Mouse (Mus musculus): ENCODE results near the gene Gm20388. TPM values are rescaled to one million over a fixed set of nuclear protein-coding genes. Genes with fewer than 3 reads are reported as not detected.

Gm20388 gene
- polyA plus RNA-seq, 2 experiments = 8.5 TPM; not detected in 1

DNA sequence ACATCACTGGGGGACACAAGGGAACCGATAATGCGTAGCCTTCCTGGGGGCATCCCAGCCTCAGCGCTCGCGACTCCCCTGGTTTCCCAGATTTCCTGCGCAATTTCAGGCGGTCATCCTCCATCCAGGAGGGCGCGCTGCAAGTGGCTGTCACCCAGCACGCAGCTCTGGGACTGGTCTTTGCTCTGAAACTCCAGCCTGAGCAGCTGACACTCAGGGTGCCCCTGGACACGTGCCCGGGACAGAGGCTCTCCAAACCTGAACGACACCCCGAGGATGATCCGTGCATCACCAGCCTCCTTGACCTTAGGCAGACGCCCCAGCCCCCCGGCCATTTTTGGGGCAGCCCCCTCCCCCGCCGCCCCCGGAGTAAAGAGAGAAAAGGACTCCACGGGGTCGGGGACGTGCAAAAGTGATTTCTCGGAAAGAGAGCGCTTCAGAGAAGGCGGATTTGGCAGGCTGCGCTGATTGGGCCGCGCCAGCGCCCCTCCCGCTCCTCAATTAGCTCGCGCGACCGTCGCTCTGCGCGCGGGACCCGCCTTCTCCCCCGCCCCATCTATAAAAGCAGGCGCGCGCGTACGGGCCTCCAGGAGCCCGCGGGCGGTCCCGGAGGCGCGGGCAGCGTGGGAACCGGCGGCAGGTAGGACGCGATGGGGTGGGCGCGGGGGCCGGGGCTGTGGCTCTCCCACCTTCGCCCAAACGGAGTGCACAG is 825.3 kb downstream of the Gm20388 start, which contains the start of gene Irf8:
Irf8 (plus strand) TSS at position 589 of the 712 bp plus-strand sequence.
- DNase-seq (ENCODE audit: low read depth in 3 of 3, low spot score in 3 of 3) (peak in 2 of 3 experiments; percentile 37 to 40), ATAC-seq (ENCODE audit: insufficient read depth) (peak; percentile 79)
- Histone ChIP-seq H3K36me3 (replicated peaks; ENCODE audit: control insufficient read depth, insufficient read depth, low read depth) (no peaks in the 10 kb centered on the region), H3K27me3 (ENCODE audit: control insufficient read depth, insufficient read depth, low read length) (peaks cover 20% of the 10 kb centered on the region), H3K9me3 (ENCODE audit: control insufficient read depth, low read length) (no peaks in the 10 kb centered on the region), H3K27ac (no peak within 1 kb of the TSS), H3K4me3 (ENCODE audit: insufficient read depth in 1 of 2, low read depth in 2 of 2, low read length in 2 of 2) (peak within 1 kb of the TSS; percentile 44 to 52), H3K4me1 (replicated peaks; ENCODE audit: control insufficient read depth in 2 of 2, insufficient read depth in 2 of 2, low read length in 1 of 2) (no peaks in the 10 kb centered on the region), H3K4me2 (ENCODE audit: low read depth) (peak within 1 kb of the TSS; percentile 61), H3K9ac (replicated peaks) (no peak within 1 kb of the TSS)
- WGBS (ENCODE audit: insufficient replicate concordance) = 1% methylated on average over 62 of the region's 62 CpGs
- TF ChIP-seq CTCF (IDR thresholded peaks at IDR 0.05; ENCODE audit: low read depth) = no peak
- TF ChIP-seq EP300 (IDR thresholded peaks at IDR 0.05; ENCODE audit: low read depth) = no peak

GRCm38 (mm10) chr8:120736486-120736885 is 825.8 kb downstream of the Gm20388 start:
- ATAC-seq (ENCODE audit: insufficient read depth) (no peak; the same call in 1 of the 2 replicates), DNase-seq (ENCODE audit: low read depth in 3 of 3, low spot score in 3 of 3) (no peak)
- H3K4me2 ChIP-seq (ENCODE audit: low read depth) = peak overlapping the region; percentile 61
- H3K4me1 ChIP-seq (replicated peaks; ENCODE audit: control insufficient read depth in 2 of 2, insufficient read depth in 2 of 2, low read length in 1 of 2) = no peaks in the 10 kb centered on the region
- H3K27ac ChIP-seq = no peak overlapping the region
- 4% methylated on average over 11 of the region's 11 CpGs for WGBS (ENCODE audit: insufficient replicate concordance)
- peaks cover 20% of the 10 kb centered on the region for H3K27me3 ChIP-seq (ENCODE audit: control insufficient read depth, insufficient read depth, low read length)
- no peak overlapping the region for H3K9ac ChIP-seq (replicated peaks)
- no peaks in the 10 kb centered on the region for H3K9me3 ChIP-seq (ENCODE audit: control insufficient read depth, low read length)
- TF ChIP-seq EP300 (IDR thresholded peaks at IDR 0.05; ENCODE audit: low read depth) = no peak
- TF ChIP-seq CTCF (IDR thresholded peaks at IDR 0.05; ENCODE audit: low read depth) = no peak
- peak overlapping the region; percentile 44 to 52 for H3K4me3 ChIP-seq (ENCODE audit: insufficient read depth in 1 of 2, low read depth in 2 of 2, low read length in 2 of 2)
- H3K36me3 ChIP-seq (replicated peaks; ENCODE audit: control insufficient read depth, insufficient read depth, low read depth) = no peaks in the 10 kb centered on the region

- Histone ChIP-seq H3K4me3 (ENCODE audit: insufficient read depth in 1 of 2, low read depth in 2 of 2, low read length in 2 of 2) (peak overlapping the region; percentile 16 to 44; a peak in 3 of 4 replicates), H3K4me2 (ENCODE audit: low read depth) (peak overlapping the region; percentile 61), H3K36me3 (replicated peaks; ENCODE audit: control insufficient read depth, insufficient read depth, low read depth) (no peaks in the 10 kb centered on the region), H3K4me1 (replicated peaks; ENCODE audit: control insufficient read depth in 2 of 2, insufficient read depth in 2 of 2, low read length in 1 of 2) (no peaks in the 10 kb centered on the region), H3K27me3 (ENCODE audit: control insufficient read depth, insufficient read depth, low read length) (peaks cover 20% of the 10 kb centered on the region), H3K9me3 (ENCODE audit: control insufficient read depth, low read length) (no peaks in the 10 kb centered on the region), H3K27ac (no peak overlapping the region), H3K9ac (replicated peaks) (no peak overlapping the region)
- no peak for TF ChIP-seq EP300 (IDR thresholded peaks at IDR 0.05; ENCODE audit: low read depth)
- DNase-seq (ENCODE audit: low read depth in 3 of 3, low spot score in 3 of 3) (no peak), ATAC-seq (ENCODE audit: insufficient read depth) (no peak)
- 44% methylated on average over 7 of the region's 7 CpGs for WGBS (ENCODE audit: insufficient replicate concordance)
Measured at GRCm38 (mm10) chr8:120737166-120737565, 826.5 kb downstream of the Gm20388 start.

DNA sequence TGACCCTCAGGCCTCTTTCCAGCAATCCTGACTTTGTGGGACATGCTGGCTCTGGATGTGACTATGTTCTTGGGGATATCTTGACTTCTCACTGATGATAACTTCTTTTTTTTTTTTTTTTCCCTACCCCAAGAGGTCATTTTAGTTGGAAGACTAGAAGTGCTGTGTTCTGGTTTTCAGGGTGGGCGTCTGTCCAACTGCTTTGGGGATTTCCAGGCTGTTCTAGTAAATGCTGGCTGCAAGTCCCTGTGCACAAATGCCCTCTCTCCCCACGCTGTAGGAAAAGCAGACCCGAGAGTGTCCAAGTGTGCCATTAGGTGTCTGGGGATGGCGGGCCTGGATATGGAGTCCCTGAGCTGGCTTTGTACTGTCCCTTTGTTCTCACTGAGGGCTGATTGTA is 828.1 kb downstream of the Gm20388 start:
- no peak for DNase-seq (ENCODE audit: low read depth in 3 of 3, low spot score in 3 of 3)
- H3K36me3 ChIP-seq (replicated peaks; ENCODE audit: control insufficient read depth, insufficient read depth, low read depth) = no peaks in the 10 kb centered on the region
- no peak for ATAC-seq (ENCODE audit: insufficient read depth)
- H3K9ac ChIP-seq (replicated peaks) = no peak overlapping the region
- no peak overlapping the region for H3K27ac ChIP-seq
- TF ChIP-seq CTCF (IDR thresholded peaks at IDR 0.05; ENCODE audit: low read depth) = no peak
- no peak for TF ChIP-seq EP300 (IDR thresholded peaks at IDR 0.05; ENCODE audit: low read depth)
- H3K27me3 ChIP-seq (ENCODE audit: control insufficient read depth, insufficient read depth, low read length) = peaks cover 20% of the 10 kb centered on the region
- H3K4me1 ChIP-seq (replicated peaks; ENCODE audit: control insufficient read depth in 2 of 2, insufficient read depth in 2 of 2, low read length in 1 of 2) = peaks cover 0 to 2% of the 10 kb centered on the region in 2 experiments; a peak in 1 of 4 replicates
- no peaks in the 10 kb centered on the region for H3K9me3 ChIP-seq (ENCODE audit: control insufficient read depth, low read length)
- no peak overlapping the region for H3K4me3 ChIP-seq (ENCODE audit: insufficient read depth in 1 of 2, low read depth in 2 of 2, low read length in 2 of 2)
- no peak overlapping the region; the same call in 1 of the 2 replicates for H3K4me2 ChIP-seq (ENCODE audit: low read depth)
- WGBS (ENCODE audit: insufficient replicate concordance) = 65% methylated on average over 4 of the region's 4 CpGs

- no peak for ATAC-seq (ENCODE audit: insufficient read depth)
- no peaks in the 10 kb centered on the region for H3K9me3 ChIP-seq (ENCODE audit: control insufficient read depth, low read length)
- H3K36me3 ChIP-seq (replicated peaks; ENCODE audit: control insufficient read depth, insufficient read depth, low read depth) = no peaks in the 10 kb centered on the region
- H3K4me2 ChIP-seq (ENCODE audit: low read depth) = no peak overlapping the region
- H3K9ac ChIP-seq (replicated peaks) = no peak overlapping the region
- H3K4me3 ChIP-seq (ENCODE audit: insufficient read depth in 1 of 2, low read depth in 2 of 2, low read length in 2 of 2) = no peak overlapping the region
- no peak for DNase-seq (ENCODE audit: low read depth in 3 of 3, low spot score in 3 of 3)
- peaks cover 20% of the 10 kb centered on the region for H3K27me3 ChIP-seq (ENCODE audit: control insufficient read depth, insufficient read depth, low read length)
- no peak overlapping the region for H3K27ac ChIP-seq
- WGBS (ENCODE audit: insufficient replicate concordance) = 77% methylated on average over 15 of the region's 15 CpGs
- TF ChIP-seq CTCF (IDR thresholded peaks at IDR 0.05; ENCODE audit: low read depth) = no peak
- no peak for TF ChIP-seq EP300 (IDR thresholded peaks at IDR 0.05; ENCODE audit: low read depth)
- H3K4me1 ChIP-seq (replicated peaks; ENCODE audit: control insufficient read depth in 2 of 2, insufficient read depth in 2 of 2, low read length in 1 of 2) = peaks cover 0 to 6% of the 10 kb centered on the region in 2 experiments; a peak in 1 of 4 replicates
Measured at GRCm38 (mm10) chr8:120739526-120739925, 828.9 kb downstream of the Gm20388 start.

All from liver, embryonic 14.5 days (tissue).